Mouse (Mus musculus): ENCODE results near the gene Epha1.

DNA sequence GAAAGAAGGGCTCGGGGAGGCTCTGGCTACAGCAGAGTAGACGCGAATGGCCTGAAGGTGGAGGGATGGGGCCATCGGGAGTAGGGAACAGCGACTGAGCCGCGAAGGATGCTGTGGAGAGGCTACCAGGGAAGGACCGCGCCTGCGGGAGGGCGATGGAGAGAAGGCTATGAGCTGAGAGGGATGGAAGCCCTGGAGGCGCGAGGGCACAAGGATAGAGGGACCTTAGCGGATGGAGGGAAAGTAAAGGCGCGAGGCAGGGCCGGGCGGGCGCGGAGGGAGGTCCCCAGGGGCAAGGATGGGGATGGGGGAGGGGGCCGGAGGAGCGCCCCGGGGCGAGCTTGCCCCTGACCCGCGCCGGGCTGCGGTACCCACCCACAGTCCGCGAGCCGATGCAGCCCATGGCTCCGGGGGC is 49.0 kb downstream of the Epha1 start:
- TF ChIP-seq CTCF (IDR thresholded peaks at IDR 0.05) (no peak), EP300 (IDR thresholded peaks at IDR 0.05) (no peak)

All from lung, postnatal 0 days (tissue).